ENCODE assay signal across 16 mouse cellular contexts in the genomic region with DNA sequence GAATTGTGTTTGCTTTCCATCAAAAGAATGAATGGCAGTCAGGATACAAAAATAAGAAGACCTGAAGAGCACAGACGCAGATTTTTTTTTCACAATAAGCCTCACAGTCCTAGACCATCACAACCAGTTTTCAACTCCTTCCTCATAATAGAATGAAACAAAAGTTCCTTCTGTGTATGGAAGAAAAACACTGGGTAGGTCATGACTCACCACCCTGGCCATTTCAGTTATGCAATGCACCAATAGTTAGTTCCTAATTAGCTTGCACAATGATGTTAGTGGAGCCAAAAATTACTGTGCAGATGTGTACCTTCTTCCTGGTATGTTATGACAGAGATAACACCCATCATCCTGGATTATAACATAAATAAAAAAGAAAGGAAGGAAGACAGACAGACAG.
A peak's percentile ranks its signal among the peaks of the same experiment; 100 is the strongest.
DNase-seq lines count a peak whose midpoint lies in the region; ATAC-seq lines count a peak whose summit lies in the region.
"Had no signal": no experiment of that assay in that cellular context is flagged by ENCODE, and none has a peak within 500 bp of the region (broad histone marks: within the 10 kb centered on the region; RNA-seq: fewer than 3 reads in every experiment).

No protein-coding gene starts in this region.

- ATAC-seq in hindbrain, embryonic 13.5 days (ENCODE audit: low FRiP score), result no peak
- ATAC-seq: midbrain, embryonic 13.5 days had no signal

- no peak overlapping the region for H3K4me3 ChIP-seq in heart, embryonic 10.5 days
- H3K4me3 ChIP-seq in hindbrain, embryonic 13.5 days, result no peak overlapping the region
- H3K4me3 ChIP-seq: embryonic facial prominence, embryonic 12.5 days; forebrain, embryonic 12.5 days; heart, embryonic 13.5 days; limb, embryonic 12.5 days; midbrain, embryonic 13.5 days had no signal

- no peaks in the 10 kb centered on the region for H3K4me1 ChIP-seq in heart, embryonic 10.5 days
- H3K4me1 ChIP-seq in hindbrain, embryonic 13.5 days (replicated peaks), result no peaks in the 10 kb centered on the region
- H3K4me1 ChIP-seq: embryonic facial prominence, embryonic 12.5 days; forebrain, embryonic 12.5 days; heart, embryonic 13.5 days; limb, embryonic 12.5 days; midbrain, embryonic 13.5 days had no signal

- no peaks in the 10 kb centered on the region for H3K27me3 ChIP-seq in heart, embryonic 10.5 days (ENCODE audit: insufficient read depth, poor library complexity, severe bottlenecking)
- H3K27me3 ChIP-seq in hindbrain, embryonic 13.5 days, result no peaks in the 10 kb centered on the region
- H3K27me3 ChIP-seq: embryonic facial prominence, embryonic 12.5 days; forebrain, embryonic 12.5 days; heart, embryonic 13.5 days; limb, embryonic 12.5 days; midbrain, embryonic 13.5 days had no signal

- peak; percentile 8 to 22 for DNase-seq in heart, adult 18-20 months
- no peak for DNase-seq in heart, embryonic 10.5 days (ENCODE audit: low spot score)
- DNase-seq in 3T3-L1 (ENCODE audit: low read depth, low spot score), result peak; percentile 57
- peak; percentile 30 for DNase-seq in adipocyte (ENCODE audit: low spot score)
- DNase-seq in lung, postnatal 10 days, result peak; percentile 3
- no peak for DNase-seq in cerebellum, adult 9-10 months
- DNase-seq in retina, embryonic 14.5 days (ENCODE audit: low spot score), result no peak
- DNase-seq: cerebellum, postnatal 25 days; lung, embryonic 14.5 days; thymus, postnatal 4 days had no signal

- H3K9me3 ChIP-seq in heart, embryonic 10.5 days, result no peaks in the 10 kb centered on the region
- H3K9me3 ChIP-seq in hindbrain, embryonic 13.5 days, result no peaks in the 10 kb centered on the region
- H3K9me3 ChIP-seq: embryonic facial prominence, embryonic 12.5 days; forebrain, embryonic 12.5 days; heart, embryonic 13.5 days; limb, embryonic 12.5 days; midbrain, embryonic 13.5 days had no signal

- no peaks in the 10 kb centered on the region for H3K36me3 ChIP-seq in heart, embryonic 10.5 days
- no peaks in the 10 kb centered on the region for H3K36me3 ChIP-seq in hindbrain, embryonic 13.5 days
- H3K36me3 ChIP-seq: embryonic facial prominence, embryonic 12.5 days; forebrain, embryonic 12.5 days; heart, embryonic 13.5 days; limb, embryonic 12.5 days; midbrain, embryonic 13.5 days had no signal

- no peak overlapping the region for H3K27ac ChIP-seq in heart, embryonic 10.5 days
- no peak overlapping the region for H3K27ac ChIP-seq in hindbrain, embryonic 13.5 days
- H3K27ac ChIP-seq: embryonic facial prominence, embryonic 12.5 days; forebrain, embryonic 12.5 days; heart, embryonic 13.5 days; limb, embryonic 12.5 days; midbrain, embryonic 13.5 days had no signal

- no peak overlapping the region for H3K9ac ChIP-seq in hindbrain, embryonic 13.5 days
- H3K9ac ChIP-seq: embryonic facial prominence, embryonic 12.5 days; forebrain, embryonic 12.5 days; heart, embryonic 13.5 days; limb, embryonic 12.5 days; lung, embryonic 14.5 days; midbrain, embryonic 13.5 days had no signal

- H3K4me2 ChIP-seq in hindbrain, embryonic 13.5 days, result no peak overlapping the region
- H3K4me2 ChIP-seq: embryonic facial prominence, embryonic 12.5 days; forebrain, embryonic 12.5 days; heart, embryonic 13.5 days; limb, embryonic 12.5 days; lung, embryonic 14.5 days; midbrain, embryonic 13.5 days had no signal

- WGBS in heart, embryonic 10.5 days, result 74% methylated on average over 1 of the region's 1 CpGs
- WGBS in hindbrain, embryonic 13.5 days, result 77% methylated on average over 1 of the region's 1 CpGs

Comparison
In these comparisons a context has a peak if more than half of its experiments do, and no peak if none do; other contexts are left out.
1. DNase-seq: peak in heart, adult 18-20 months (2 of 2), 3T3-L1 (single experiment), adipocyte (single experiment) and lung, postnatal 10 days (single experiment); none in heart, embryonic 10.5 days (single experiment), cerebellum, adult 9-10 months (single experiment) and retina, embryonic 14.5 days (single experiment).